Mouse (Mus musculus): Measurements from ENCODE around the gene Mapt. TPM values are rescaled to one million over a fixed set of nuclear protein-coding genes. Genes with fewer than 3 reads are reported as not detected.

Mapt gene
- polyA plus RNA-seq, 1 experiment = 0.94 TPM

DNA sequence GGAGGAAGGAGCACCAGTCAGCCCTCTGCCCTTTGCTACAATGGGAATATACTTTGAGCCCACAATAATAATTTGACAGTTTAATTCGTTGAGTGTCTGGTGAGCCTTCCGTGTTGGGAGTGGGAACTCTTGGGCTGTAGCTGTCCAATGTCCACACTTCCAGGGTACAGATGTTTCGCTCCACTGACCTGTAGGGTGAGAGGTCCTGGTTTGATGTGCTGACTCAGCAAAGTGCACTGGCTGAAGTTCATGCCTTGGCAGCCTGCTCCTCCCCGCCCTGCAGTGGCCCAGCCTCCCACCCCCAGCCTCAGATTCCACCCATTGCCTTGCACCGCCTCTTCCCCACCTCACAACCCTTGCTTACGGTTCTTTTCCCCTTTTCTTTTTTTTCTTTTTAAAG is 33.5 kb downstream of the Mapt start:
- no peak overlapping the region for H3K4me3 ChIP-seq (ENCODE audit: control insufficient read depth, low read depth, low read length)
- no peaks in the 10 kb centered on the region for H3K36me3 ChIP-seq (ENCODE audit: control insufficient read depth, insufficient read depth, low read length)
- peaks cover 5% of the 10 kb centered on the region for H3K4me1 ChIP-seq (ENCODE audit: control insufficient read depth, insufficient read depth, low read length)
- TF ChIP-seq POLR2A (IDR thresholded peaks at IDR 0.05; ENCODE audit: control insufficient read depth, low read depth, low read length) = no peak
- TF ChIP-seq CTCF (IDR thresholded peaks at IDR 0.05; ENCODE audit: control insufficient read depth, insufficient read depth, insufficient replicate concordance, low read depth, low read length) = no peak
- no peak overlapping the region for H3K27ac ChIP-seq (ENCODE audit: control insufficient read depth, insufficient read depth, low read depth, low read length)
- H3K27me3 ChIP-seq (ENCODE audit: control insufficient read depth, insufficient read depth, low read length) = no peaks in the 10 kb centered on the region

DNA sequence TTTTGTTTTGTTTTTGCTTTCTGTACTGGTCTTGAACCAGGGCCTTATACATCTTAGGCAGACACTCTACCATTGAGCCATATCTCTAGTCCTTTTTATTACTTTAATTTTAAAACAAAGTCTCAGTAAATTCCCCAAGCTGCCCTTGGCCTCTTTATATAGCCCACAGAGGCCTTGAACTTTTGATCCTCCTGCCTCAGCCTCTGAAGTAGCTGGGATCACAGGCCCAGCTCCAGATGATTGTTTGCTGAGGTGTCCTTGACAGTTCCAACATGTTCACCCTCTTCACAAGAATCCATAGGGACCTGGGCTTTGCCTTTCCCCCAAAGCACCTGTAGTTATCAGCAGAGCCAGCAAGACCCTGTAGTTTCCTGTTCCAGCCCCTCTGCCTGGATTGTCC is 34.5 kb downstream of the Mapt start:
- TF ChIP-seq CTCF (IDR thresholded peaks at IDR 0.05; ENCODE audit: control insufficient read depth, insufficient read depth, insufficient replicate concordance, low read depth, low read length) = no peak
- no peak for TF ChIP-seq POLR2A (IDR thresholded peaks at IDR 0.05; ENCODE audit: control insufficient read depth, low read depth, low read length)
- no peak overlapping the region for H3K4me3 ChIP-seq (ENCODE audit: control insufficient read depth, low read depth, low read length)
- no peaks in the 10 kb centered on the region for H3K36me3 ChIP-seq (ENCODE audit: control insufficient read depth, insufficient read depth, low read length)
- no peak overlapping the region for H3K27ac ChIP-seq (ENCODE audit: control insufficient read depth, insufficient read depth, low read depth, low read length)
- no peaks in the 10 kb centered on the region for H3K27me3 ChIP-seq (ENCODE audit: control insufficient read depth, insufficient read depth, low read length)
- peaks cover 5% of the 10 kb centered on the region for H3K4me1 ChIP-seq (ENCODE audit: control insufficient read depth, insufficient read depth, low read length)

GRCm38 (mm10) chr11:104267380-104267779 is 36.2 kb downstream of the Mapt start:
- TF ChIP-seq POLR2A (IDR thresholded peaks at IDR 0.05; ENCODE audit: control insufficient read depth, low read depth, low read length) (no peak), CTCF (IDR thresholded peaks at IDR 0.05; ENCODE audit: control insufficient read depth, insufficient read depth, insufficient replicate concordance, low read depth, low read length) (no peak)
- H3K4me1 ChIP-seq (ENCODE audit: control insufficient read depth, insufficient read depth, low read length) = peaks cover 5% of the 10 kb centered on the region
- no peaks in the 10 kb centered on the region for H3K36me3 ChIP-seq (ENCODE audit: control insufficient read depth, insufficient read depth, low read length)
- no peaks in the 10 kb centered on the region for H3K27me3 ChIP-seq (ENCODE audit: control insufficient read depth, insufficient read depth, low read length)
- no peak overlapping the region for H3K4me3 ChIP-seq (ENCODE audit: control insufficient read depth, low read depth, low read length)
- no peak overlapping the region for H3K27ac ChIP-seq (ENCODE audit: control insufficient read depth, insufficient read depth, low read depth, low read length)

DNA sequence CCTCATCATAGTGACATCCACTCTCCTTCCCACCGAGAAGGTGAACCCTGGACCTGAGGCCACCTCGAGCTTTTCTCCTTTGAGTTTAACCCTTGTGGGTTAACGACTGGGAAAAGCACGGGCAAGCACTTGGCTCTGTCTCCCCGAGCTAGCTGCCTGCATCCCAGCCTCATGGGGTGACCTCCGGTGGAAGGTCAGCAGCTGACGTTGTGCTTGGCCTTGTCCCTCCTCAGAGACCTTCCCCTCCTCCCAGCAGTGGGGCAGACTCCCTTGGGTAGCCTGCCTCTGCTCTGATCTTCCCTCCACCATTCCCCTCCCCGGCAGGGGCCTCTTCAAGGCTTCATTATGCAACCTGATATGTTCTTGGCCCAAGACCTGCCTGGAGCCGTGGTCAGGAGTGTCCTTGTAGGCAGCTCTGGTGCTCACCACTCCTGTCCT is 38.2 kb downstream of the Mapt start:
- Histone ChIP-seq H3K27me3 (ENCODE audit: control insufficient read depth, insufficient read depth, low read length) (no peaks in the 10 kb centered on the region), H3K36me3 (ENCODE audit: control insufficient read depth, insufficient read depth, low read length) (no peaks in the 10 kb centered on the region), H3K4me3 (ENCODE audit: control insufficient read depth, low read depth, low read length) (no peak overlapping the region), H3K27ac (ENCODE audit: control insufficient read depth, insufficient read depth, low read depth, low read length) (no peak overlapping the region), H3K4me1 (ENCODE audit: control insufficient read depth, insufficient read depth, low read length) (peaks cover 7% of the 10 kb centered on the region)
- TF ChIP-seq CTCF (IDR thresholded peaks at IDR 0.05; ENCODE audit: control insufficient read depth, insufficient read depth, insufficient replicate concordance, low read depth, low read length) (no peak), POLR2A (IDR thresholded peaks at IDR 0.05; ENCODE audit: control insufficient read depth, low read depth, low read length) (no peak)

DNA sequence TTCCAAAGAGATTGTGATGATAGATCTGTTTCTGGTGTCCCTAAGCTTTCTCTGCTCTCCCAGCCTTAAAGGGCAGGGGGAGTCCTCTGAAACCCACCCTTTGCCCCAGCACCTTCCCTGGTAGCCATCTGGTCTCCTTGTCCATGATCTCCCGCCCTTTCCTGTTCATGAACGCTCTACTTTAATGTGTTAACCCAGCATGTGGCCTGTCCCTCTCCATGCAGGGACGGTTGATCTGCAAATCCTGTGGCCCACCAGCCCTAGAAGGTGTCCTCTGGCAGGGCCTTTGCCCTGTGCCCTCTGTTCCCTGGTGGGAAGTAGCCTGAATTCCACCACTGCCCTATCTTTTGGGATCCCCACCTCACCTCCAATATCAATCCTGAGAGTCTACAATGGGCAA is 39.3 kb downstream of the Mapt start:
- Histone ChIP-seq H3K27me3 (ENCODE audit: control insufficient read depth, insufficient read depth, low read length) (no peaks in the 10 kb centered on the region), H3K4me1 (ENCODE audit: control insufficient read depth, insufficient read depth, low read length) (peaks cover 8% of the 10 kb centered on the region), H3K4me3 (ENCODE audit: control insufficient read depth, low read depth, low read length) (no peak overlapping the region), H3K36me3 (ENCODE audit: control insufficient read depth, insufficient read depth, low read length) (no peaks in the 10 kb centered on the region), H3K27ac (ENCODE audit: control insufficient read depth, insufficient read depth, low read depth, low read length) (no peak overlapping the region)
- TF ChIP-seq CTCF (IDR thresholded peaks at IDR 0.05; ENCODE audit: control insufficient read depth, insufficient read depth, insufficient replicate concordance, low read depth, low read length) = no peak
- no peak for TF ChIP-seq POLR2A (IDR thresholded peaks at IDR 0.05; ENCODE audit: control insufficient read depth, low read depth, low read length)

DNA sequence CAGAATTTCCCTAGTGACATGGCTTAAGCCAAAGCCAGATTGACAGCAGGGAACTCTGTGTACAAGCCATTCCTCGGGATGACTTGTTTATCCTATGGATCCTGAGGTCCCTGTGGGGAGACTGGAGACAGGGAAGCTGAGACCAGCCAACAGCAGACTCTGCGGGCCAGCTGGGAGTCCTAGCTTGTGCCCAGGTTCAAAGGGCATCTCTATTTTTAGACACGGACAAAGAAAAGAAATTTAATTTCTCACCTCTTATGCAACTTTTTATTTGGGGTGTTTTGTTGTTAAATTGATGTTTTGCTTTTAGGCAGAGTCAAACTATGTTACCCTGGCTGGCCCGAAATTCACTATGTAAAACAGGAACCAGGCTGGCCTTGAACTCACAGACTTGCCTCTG is 39.7 kb downstream of the Mapt start:
- Histone ChIP-seq H3K27ac (ENCODE audit: control insufficient read depth, insufficient read depth, low read depth, low read length) (no peak overlapping the region), H3K36me3 (ENCODE audit: control insufficient read depth, insufficient read depth, low read length) (no peaks in the 10 kb centered on the region), H3K4me1 (ENCODE audit: control insufficient read depth, insufficient read depth, low read length) (peaks cover 9% of the 10 kb centered on the region), H3K4me3 (ENCODE audit: control insufficient read depth, low read depth, low read length) (no peak overlapping the region), H3K27me3 (ENCODE audit: control insufficient read depth, insufficient read depth, low read length) (no peaks in the 10 kb centered on the region)
- no peak for TF ChIP-seq CTCF (IDR thresholded peaks at IDR 0.05; ENCODE audit: control insufficient read depth, insufficient read depth, insufficient replicate concordance, low read depth, low read length)

DNA sequence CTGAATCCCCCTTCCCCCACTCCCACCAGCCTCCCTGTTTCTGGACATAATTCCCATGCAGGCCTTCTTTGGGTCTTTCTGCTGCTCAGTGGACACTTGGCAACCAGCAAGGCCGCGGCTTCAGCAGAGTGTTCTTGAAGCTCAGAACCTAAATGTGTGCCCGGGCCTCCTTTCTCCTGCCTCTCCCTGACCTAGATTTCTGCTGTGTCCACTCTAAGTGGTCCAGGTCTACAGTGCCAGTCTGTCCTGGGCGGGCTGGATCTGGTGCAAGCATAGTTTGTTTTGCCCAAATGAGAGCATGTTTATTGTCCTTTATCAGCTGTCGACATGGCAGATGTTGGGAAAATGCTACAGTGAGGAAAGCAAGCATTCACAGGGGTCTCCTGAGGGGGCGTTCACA is 40.7 kb downstream of the Mapt start:
- Histone ChIP-seq H3K4me3 (ENCODE audit: control insufficient read depth, low read depth, low read length) (no peak overlapping the region), H3K27ac (ENCODE audit: control insufficient read depth, insufficient read depth, low read depth, low read length) (no peak overlapping the region)
- TF ChIP-seq POLR2A (IDR thresholded peaks at IDR 0.05; ENCODE audit: control insufficient read depth, low read depth, low read length) = no peak
- TF ChIP-seq CTCF (IDR thresholded peaks at IDR 0.05; ENCODE audit: control insufficient read depth, insufficient read depth, insufficient replicate concordance, low read depth, low read length) = no peak

DNA sequence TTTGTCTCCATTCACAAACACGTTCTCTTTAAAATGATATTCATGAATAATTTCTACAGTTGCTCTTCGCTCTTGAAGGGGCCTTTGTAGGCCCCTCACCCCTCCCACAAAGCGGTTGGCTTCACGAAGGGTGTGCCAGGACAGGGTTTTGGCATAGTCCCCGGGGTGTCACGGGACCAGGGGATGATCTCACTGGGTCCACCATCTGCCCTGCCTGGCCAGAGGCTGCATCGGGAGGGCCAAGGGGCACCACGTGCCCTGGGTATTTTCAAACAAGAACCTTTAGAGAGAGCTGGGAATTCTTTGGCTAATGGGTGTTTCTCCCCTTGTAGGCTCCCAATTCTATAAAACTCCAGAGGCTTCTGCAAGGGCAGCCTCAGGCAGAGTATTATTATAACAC is 41.2 kb downstream of the Mapt start:
- TF ChIP-seq CTCF (IDR thresholded peaks at IDR 0.05; ENCODE audit: control insufficient read depth, insufficient read depth, insufficient replicate concordance, low read depth, low read length) (no peak), POLR2A (IDR thresholded peaks at IDR 0.05; ENCODE audit: control insufficient read depth, low read depth, low read length) (no peak)
- Histone ChIP-seq H3K27ac (ENCODE audit: control insufficient read depth, insufficient read depth, low read depth, low read length) (no peak overlapping the region), H3K27me3 (ENCODE audit: control insufficient read depth, insufficient read depth, low read length) (no peaks in the 10 kb centered on the region), H3K4me1 (ENCODE audit: control insufficient read depth, insufficient read depth, low read length) (peaks cover 12% of the 10 kb centered on the region), H3K36me3 (ENCODE audit: control insufficient read depth, insufficient read depth, low read length) (no peaks in the 10 kb centered on the region), H3K4me3 (ENCODE audit: control insufficient read depth, low read depth, low read length) (no peak overlapping the region)

More for the DNA sequence above, 40.7 kb downstream of the Mapt start:
- Histone ChIP-seq H3K4me1 (ENCODE audit: control insufficient read depth, insufficient read depth, low read length) (peaks cover 13% of the 10 kb centered on the region), H3K27me3 (ENCODE audit: control insufficient read depth, insufficient read depth, low read length) (no peaks in the 10 kb centered on the region), H3K36me3 (ENCODE audit: control insufficient read depth, insufficient read depth, low read length) (no peaks in the 10 kb centered on the region)

Measured in testis, adult 2 months (tissue).